Mouse (Mus musculus): Measurements from ENCODE around the gene Plxna4.

Gene Plxna4

GRCm38 (mm10) chr6:32338416-32338943, 249.5 kb downstream of the Plxna4 start:
- DNase-seq, result no peak

- no peak for DNase-seq
Observed at GRCm38 (mm10) chr6:32331281-32331680, 256.7 kb downstream of the Plxna4 start.

GRCm38 (mm10) chr6:32330034-32330795, 257.8 kb downstream of the Plxna4 start:
- no peak for DNase-seq

- DNase-seq, result peak; percentile 81
Observed at GRCm38 (mm10) chr6:32328028-32328427, 260.0 kb downstream of the Plxna4 start.

GRCm38 (mm10) chr6:32327173-32327572, 260.8 kb downstream of the Plxna4 start:
- no peak for DNase-seq

GRCm38 (mm10) chr6:32326406-32326805, 261.6 kb downstream of the Plxna4 start:
- no peak for DNase-seq

GRCm38 (mm10) chr6:32325851-32326250, 262.1 kb downstream of the Plxna4 start:
- DNase-seq, result no peak

GRCm38 (mm10) chr6:32321187-32321586, 266.8 kb downstream of the Plxna4 start:
- DNase-seq, result no peak

GRCm38 (mm10) chr6:32320254-32320653, 267.7 kb downstream of the Plxna4 start:
- peak; percentile 29 for DNase-seq

GRCm38 (mm10) chr6:32317470-32317869, 270.5 kb downstream of the Plxna4 start:
- no peak for DNase-seq

GRCm38 (mm10) chr6:32315011-32315450, 273.0 kb downstream of the Plxna4 start:
- DNase-seq, result peak; percentile 26

GRCm38 (mm10) chr6:32309147-32309546, 278.8 kb downstream of the Plxna4 start:
- no peak for DNase-seq

GRCm38 (mm10) chr6:32300611-32301010, 287.4 kb downstream of the Plxna4 start:
- no peak for DNase-seq

GRCm38 (mm10) chr6:32281457-32281856, 306.5 kb downstream of the Plxna4 start:
- DNase-seq, result no peak

- peak; percentile 1 for DNase-seq
Observed at GRCm38 (mm10) chr6:32280728-32281127, 307.3 kb downstream of the Plxna4 start.

- DNase-seq, result peak; percentile 38
Observed at GRCm38 (mm10) chr6:32271463-32271862, 316.5 kb downstream of the Plxna4 start.

GRCm38 (mm10) chr6:32266085-32266484, 321.9 kb downstream of the Plxna4 start:
- peak; percentile 41 for DNase-seq

GRCm38 (mm10) chr6:32261339-32261738, 326.7 kb downstream of the Plxna4 start:
- DNase-seq, result no peak

- DNase-seq, result no peak
Observed at GRCm38 (mm10) chr6:32260341-32260740, 327.7 kb downstream of the Plxna4 start.

- no peak for DNase-seq
Observed at GRCm38 (mm10) chr6:32255191-32255590, 332.8 kb downstream of the Plxna4 start.

- DNase-seq, result no peak
Observed at GRCm38 (mm10) chr6:32252168-32252567, 335.8 kb downstream of the Plxna4 start.

GRCm38 (mm10) chr6:32251674-32252073, 336.3 kb downstream of the Plxna4 start:
- DNase-seq, result no peak

- DNase-seq, result no peak
Observed at GRCm38 (mm10) chr6:32246036-32246435, 342.0 kb downstream of the Plxna4 start.

GRCm38 (mm10) chr6:32243040-32243439, 345.0 kb downstream of the Plxna4 start:
- no peak for DNase-seq

- DNase-seq, result no peak
Observed at GRCm38 (mm10) chr6:32231383-32231782, 356.6 kb downstream of the Plxna4 start.
